Mouse (Mus musculus) macrophage (primary cell): ENCODE measurements around the gene Acaa1b. TPM values are rescaled to one million over a fixed set of nuclear protein-coding genes. Genes with fewer than 3 reads are reported as not detected.

Experiments used
- H3K27ac ChIP-seq: fragments of 350-480 bp; formaldehyde crosslinking; 2 replicates; pipeline ENCODE4 v1.9.0; 2021
- H3K36me3 ChIP-seq: fragments of 350-480 bp; formaldehyde crosslinking; 2 replicates; pipeline ENCODE4 v1.9.0; 2021; ENCODE audit errors: inconsistent target
- H3K4me3 ChIP-seq: fragments of 350-480 bp; formaldehyde crosslinking; 2 replicates; pipeline ENCODE4 v1.9.0; 2021; ENCODE audit errors: inconsistent target
- H3K79me2 ChIP-seq: fragments of 350-480 bp; formaldehyde crosslinking; 2 replicates; pipeline ENCODE4 v1.9.0; 2021; ENCODE audit errors: inconsistent target
- WGBS: methylation state at CpG from one replicate; pipeline ENCODE4 v1.1.7; 2026; ENCODE audit warnings: inconsistent platforms; ENCODE audit not compliant: missing documents; 5-methylcytosine and 5-hydroxymethylcytosine counted together
- polyA plus RNA-seq: library from polyadenylated mRNA; stranded (reverse); fragments of 250-400 nt; gene quantifications from 3 replicates; pipeline ENCODE4 v1.2.4, GENCODE M21; 2018; ENCODE audit warnings: inconsistent platforms

The Acaa1b gene
- polyA plus RNA-seq, 1 experiment from 2014 or later = not detected

DNA sequence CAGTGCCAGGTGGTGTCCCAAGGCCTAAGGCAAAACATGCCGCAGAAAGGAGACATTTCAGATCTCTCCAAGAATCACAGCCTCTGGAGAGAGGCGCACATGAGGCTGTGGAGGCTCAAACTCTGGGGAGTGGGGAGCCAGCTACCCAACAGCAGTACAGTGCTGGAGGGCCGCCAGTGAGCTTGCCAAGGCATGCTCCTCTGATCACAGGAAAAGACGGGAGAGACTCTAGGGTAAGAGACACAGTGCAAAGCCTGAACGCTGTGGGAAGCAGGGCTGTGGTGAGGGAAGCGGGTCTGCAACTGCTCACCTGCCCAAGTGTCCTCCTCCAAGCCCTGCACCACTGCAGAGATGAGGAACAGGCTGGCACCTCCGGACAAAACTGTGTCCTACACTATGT is 1.1 kb downstream of the Acaa1b start:
- 54% methylated on average over 7 of the region's 7 CpGs for WGBS
- no peaks in the 10 kb centered on the region for H3K36me3 ChIP-seq
- H3K4me3 ChIP-seq = no peak overlapping the region
- H3K79me2 ChIP-seq = no peaks in the 10 kb centered on the region
- no peak overlapping the region for H3K27ac ChIP-seq

DNA sequence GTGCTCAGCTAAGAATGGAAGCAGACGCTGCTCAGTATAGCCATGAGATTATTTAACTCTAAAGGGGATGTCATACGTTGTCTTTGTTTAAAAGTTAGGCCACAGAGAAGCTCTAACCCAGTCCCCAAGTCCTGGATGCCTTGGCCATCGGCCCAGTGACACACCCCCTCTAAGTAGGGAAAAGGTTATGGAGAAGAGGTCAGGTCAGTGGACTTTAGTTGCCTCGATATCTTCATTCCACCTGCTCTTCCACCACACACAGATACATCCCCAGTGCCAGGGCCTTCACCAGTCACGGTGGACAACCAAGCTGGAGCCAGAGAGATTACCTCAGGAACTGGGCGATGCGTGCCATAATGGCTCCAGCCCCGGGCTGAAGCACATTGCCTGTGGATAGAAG is 1.5 kb downstream of the Acaa1b start:
- WGBS = 89% methylated on average over 8 of the region's 8 CpGs
- no peak overlapping the region for H3K27ac ChIP-seq
- no peaks in the 10 kb centered on the region for H3K79me2 ChIP-seq
- H3K36me3 ChIP-seq = no peaks in the 10 kb centered on the region
- H3K4me3 ChIP-seq = no peak overlapping the region

DNA sequence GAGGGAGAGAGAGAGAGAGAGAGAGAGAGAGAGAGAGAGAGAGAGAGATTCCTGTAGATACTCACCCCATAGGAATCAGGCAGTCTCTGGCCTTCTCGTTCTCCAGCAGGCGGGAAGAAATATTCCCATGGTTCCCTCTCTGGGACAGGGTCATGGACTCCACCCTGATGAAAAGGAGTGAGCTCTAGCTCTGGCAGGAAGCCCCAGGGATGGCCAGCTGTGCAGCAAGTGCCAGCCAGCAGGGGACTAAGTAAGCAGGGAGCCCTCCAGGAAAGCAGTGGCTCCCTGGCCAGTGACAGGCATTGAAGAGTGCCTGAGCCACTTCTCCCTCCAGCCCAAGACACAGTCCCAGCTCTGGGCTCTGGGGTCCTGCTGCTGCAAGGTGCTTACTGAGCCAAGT is 5.1 kb downstream of the Acaa1b start:
- Histone ChIP-seq H3K27ac (no peak overlapping the region), H3K79me2 (no peaks in the 10 kb centered on the region), H3K36me3 (no peaks in the 10 kb centered on the region), H3K4me3 (no peak overlapping the region)
- WGBS = 72% methylated on average over 2 of the region's 2 CpGs

DNA sequence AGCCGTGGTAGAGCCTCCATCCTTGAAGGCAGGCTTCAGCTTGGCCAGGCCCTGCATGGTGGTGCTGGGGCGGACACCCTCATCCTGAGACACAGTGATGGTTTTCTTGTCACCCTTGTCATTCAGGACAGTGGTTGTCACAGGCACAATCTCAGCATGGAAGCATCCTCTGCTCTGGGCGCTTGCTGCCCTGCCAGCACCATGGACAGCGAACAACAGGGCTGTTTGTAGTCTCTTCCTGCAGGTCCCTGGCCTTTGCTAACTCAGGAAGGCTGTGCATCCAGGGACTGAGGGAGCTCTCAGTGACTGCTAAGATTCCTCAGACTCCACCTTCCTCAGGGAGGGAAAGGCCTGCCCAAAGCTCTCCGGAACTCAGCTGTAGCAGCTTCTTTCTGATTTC is 7.3 kb downstream of the Acaa1b start:
- H3K27ac ChIP-seq = no peak overlapping the region
- WGBS = 11% methylated on average over 4 of the region's 5 CpGs
- H3K4me3 ChIP-seq = no peak overlapping the region
- no peaks in the 10 kb centered on the region for H3K36me3 ChIP-seq
- H3K79me2 ChIP-seq = no peaks in the 10 kb centered on the region

DNA sequence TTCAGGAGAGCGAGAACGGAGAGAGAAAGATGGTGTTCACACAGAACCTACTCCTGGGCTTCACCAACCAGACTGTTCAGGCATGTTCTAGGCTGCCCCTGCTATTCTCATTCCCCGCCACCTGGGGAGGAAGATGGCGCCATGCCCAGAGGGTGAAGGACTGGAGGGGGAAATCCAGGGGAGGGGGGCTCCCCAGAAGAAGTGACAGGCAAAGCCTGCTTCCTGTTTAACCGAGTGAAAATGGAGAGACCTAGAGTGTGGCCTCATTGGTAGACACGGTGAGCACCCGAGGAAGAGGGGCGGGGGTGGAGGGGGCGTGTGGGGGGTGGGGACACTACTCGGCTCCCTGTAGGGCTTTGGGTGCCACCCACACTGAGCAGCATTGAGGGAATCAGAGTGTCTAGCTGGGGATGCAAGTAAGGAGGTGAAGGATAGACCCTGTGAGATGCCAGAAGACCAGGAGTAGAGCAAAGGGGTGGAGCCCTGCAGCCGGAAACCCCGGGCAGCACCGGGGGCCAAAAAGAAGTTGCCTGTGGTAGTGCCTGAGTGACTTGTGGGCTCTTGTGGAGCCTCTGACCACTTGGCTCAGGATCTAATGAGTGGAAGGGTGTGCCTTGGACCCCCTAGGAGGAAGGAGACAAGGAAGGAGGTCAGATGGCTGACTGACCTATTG is 10.7 kb downstream of the Acaa1b start:
- no peaks in the 10 kb centered on the region for H3K79me2 ChIP-seq
- H3K27ac ChIP-seq = no peak overlapping the region
- no peaks in the 10 kb centered on the region for H3K36me3 ChIP-seq
- no peak overlapping the region for H3K4me3 ChIP-seq
- 26% methylated on average over 12 of the region's 13 CpGs for WGBS

DNA sequence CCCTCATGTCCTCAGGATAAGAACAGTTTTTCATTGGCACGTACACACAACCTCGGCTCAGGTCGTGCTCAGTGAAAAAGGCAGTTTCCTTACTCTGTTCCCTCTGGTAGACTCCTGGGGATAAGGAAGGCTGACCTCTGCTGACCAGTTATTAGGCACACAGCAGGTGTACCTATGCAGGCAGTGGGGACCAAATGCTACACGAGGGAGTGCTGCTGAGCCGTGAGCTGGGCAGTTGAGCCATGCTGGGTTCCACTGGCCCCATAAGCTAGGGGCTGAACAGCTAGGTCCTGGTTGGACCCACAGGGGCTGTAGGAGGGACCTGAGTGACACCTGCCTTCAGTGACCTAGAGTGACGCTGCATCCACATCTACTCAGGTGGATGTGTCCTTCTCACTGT is 11.3 kb downstream of the Acaa1b start:
- no peak overlapping the region for H3K27ac ChIP-seq
- no peaks in the 10 kb centered on the region for H3K79me2 ChIP-seq
- H3K36me3 ChIP-seq = no peaks in the 10 kb centered on the region
- WGBS = 75% methylated on average over 6 of the region's 6 CpGs
- H3K4me3 ChIP-seq = no peak overlapping the region

DNA sequence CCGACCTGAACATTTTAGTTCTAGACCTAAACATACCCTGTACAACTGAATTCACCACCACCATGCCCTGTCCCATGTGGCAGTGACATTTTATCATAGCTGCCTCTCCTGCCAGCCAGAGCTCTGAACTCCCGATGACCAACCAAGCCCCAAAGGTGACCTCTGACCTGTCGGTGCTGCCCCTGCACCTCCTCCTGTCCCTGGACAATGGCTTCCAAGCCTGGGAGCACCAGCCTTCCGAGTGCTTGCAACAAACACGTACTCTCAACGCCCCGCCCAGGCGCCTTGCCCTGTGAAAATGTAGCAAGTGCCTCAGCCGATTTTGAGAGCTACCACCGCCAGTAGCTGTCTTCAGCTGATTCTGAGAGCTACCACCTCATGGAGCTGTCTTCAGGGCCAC is 11.8 kb downstream of the Acaa1b start:
- Histone ChIP-seq H3K79me2 (no peaks in the 10 kb centered on the region), H3K4me3 (no peak overlapping the region), H3K36me3 (no peaks in the 10 kb centered on the region), H3K27ac (no peak overlapping the region)
- WGBS = 94% methylated on average over 9 of the region's 10 CpGs

DNA sequence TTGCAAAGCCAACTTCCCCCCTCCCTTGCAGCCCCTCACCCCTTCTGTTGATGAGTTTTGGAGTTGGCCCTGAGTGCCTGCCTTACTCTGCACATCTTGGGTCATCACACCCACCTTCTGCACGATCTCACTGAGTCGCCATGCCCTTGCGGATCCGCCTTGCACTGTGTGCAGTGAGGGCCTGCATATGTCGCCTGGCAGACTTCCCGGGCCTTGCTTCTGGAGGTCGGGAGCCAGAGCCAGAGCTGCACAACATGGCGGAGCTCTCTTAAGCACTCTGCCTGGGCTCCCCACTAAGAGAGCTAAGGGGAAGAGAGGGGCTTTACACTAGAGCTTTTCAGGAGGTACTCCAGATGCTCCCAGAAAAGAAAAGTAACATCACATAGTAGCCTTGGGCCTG is 12.2 kb downstream of the Acaa1b start:
- WGBS = 90% methylated on average over 8 of the region's 8 CpGs
- H3K79me2 ChIP-seq = no peaks in the 10 kb centered on the region
- H3K36me3 ChIP-seq = no peaks in the 10 kb centered on the region
- H3K4me3 ChIP-seq = no peak overlapping the region
- H3K27ac ChIP-seq = no peak overlapping the region

DNA sequence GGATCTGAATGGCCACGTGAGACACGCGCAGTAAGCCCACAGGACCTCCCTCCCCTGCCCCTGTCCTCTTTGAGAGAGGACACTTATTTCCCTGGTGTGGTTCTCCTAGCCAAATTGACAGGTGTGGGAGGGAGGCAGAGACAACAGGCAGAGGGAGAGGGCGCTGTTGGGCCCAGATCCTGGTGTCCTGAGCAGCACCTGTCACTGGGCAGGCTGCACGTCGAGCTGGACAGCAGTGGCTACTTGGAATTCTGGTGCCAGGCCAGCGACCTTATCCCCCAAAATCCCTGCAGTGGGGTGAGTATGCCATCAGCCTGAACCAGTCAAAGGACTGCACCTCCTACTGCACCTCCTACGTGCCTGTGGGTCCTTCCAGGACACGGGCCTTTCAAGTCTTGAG is 13.5 kb downstream of the Acaa1b start:
- Histone ChIP-seq H3K27ac (no peak overlapping the region), H3K4me3 (no peak overlapping the region), H3K79me2 (no peaks in the 10 kb centered on the region), H3K36me3 (no peaks in the 10 kb centered on the region)
- 79% methylated on average over 9 of the region's 9 CpGs for WGBS

DNA sequence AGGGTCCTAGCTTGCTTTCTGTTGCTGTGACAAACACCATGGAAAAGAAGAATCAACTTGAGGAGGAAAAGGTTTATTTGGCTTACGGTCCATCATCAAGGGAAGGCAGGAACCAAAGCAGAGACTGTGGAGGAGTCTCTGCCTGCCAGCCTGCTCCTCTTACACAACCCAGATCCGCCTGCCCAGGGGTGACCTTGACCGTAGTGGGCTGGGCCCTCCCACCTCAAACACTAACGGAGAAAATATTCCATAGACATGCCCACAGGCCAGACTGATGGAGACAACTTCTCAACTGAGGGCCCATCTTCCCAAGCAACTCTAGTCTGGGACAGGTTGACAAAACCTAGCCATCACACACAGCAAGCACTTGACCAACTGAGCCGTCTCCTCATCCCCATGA is 14.8 kb downstream of the Acaa1b start:
- Histone ChIP-seq H3K36me3 (no peaks in the 10 kb centered on the region), H3K27ac (no peak overlapping the region), H3K4me3 (no peak overlapping the region), H3K79me2 (no peaks in the 10 kb centered on the region)
- WGBS = 95% methylated on average over 5 of the region's 5 CpGs

DNA sequence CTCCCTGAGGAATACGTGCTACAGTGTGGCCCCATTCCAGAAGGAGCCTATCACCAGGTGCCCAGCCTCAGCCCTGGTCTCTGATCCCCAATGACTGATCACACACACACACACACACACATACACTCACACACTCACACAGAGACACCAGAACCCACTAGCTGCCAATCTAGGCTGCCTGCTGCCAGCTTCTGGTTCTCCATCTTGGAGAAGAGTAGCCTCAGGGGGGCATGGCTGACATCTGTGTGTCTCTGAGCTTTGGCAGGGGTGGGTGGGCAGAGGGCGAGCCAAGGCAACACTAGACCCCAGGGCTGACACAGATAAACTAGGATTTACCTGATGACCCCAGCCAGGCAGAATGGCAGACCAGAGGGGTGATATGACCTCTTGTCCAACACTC is 18.1 kb downstream of the Acaa1b start:
- Histone ChIP-seq H3K4me3 (no peak overlapping the region), H3K36me3 (no peaks in the 10 kb centered on the region), H3K27ac (no peak overlapping the region), H3K79me2 (no peaks in the 10 kb centered on the region)
- WGBS = 78% methylated on average over 2 of the region's 2 CpGs

DNA sequence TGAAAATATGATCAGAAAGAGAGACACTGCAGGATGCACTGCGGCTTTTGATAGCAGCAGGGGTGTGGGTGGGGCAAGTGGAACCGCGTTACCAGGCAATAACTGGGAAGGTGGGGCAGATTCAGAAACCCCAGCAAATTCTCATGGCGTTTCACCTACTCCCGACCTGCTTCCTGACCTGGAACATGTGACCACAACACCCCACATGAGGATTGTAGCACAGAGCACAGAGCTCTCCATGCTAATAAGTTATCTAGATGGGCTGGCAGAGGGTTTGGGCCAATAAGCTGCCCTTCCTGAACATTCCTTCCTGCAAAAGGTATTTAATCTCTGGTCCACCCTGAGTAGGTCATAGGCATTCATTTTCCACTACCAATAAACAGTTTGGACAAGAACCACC is 26.2 kb downstream of the Acaa1b start:
- Histone ChIP-seq H3K27ac (no peak overlapping the region), H3K36me3 (no peaks in the 10 kb centered on the region), H3K4me3 (no peak overlapping the region), H3K79me2 (no peaks in the 10 kb centered on the region)
- 48% methylated on average over 5 of the region's 5 CpGs for WGBS

DNA sequence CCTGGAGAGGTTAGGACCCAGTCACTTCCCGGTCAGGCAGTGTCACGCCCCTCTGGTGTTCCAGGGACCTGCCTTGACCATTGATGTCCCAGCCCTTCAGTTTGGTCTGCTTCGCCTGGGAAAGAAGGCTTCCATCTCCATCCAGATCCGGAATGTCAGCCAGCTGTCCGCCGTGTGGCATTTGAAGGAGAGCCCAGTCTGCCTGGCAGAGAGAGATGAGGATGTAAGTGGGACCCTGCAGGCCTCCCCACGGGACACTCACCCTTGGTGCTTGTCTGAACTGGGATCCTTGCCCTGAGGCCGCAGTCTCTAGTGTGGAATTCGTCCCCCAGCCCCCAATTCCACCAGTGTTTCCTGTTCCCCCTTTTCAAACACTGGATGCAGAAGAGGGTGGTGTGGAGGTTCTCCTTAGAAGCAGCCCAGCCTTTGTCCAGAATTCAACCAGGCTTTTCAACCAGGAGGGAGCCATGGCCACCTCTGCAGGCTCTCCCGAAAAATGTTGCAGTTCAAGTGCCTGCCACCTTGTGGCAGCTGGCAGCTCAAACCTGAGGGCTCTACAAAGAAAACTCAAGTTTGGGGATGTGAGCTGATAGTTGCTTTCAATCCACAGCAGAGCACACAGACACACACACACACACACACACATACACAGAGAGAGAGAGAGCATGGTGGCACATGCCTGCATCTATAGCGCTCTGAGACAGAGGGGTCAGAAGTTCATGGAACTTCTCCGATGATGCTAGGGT is 28.3 kb downstream of the Acaa1b start:
- WGBS = 85% methylated on average over 11 of the region's 12 CpGs
- Histone ChIP-seq H3K36me3 (no peaks in the 10 kb centered on the region), H3K79me2 (no peaks in the 10 kb centered on the region), H3K4me3 (no peak overlapping the region), H3K27ac (no peak overlapping the region)

DNA sequence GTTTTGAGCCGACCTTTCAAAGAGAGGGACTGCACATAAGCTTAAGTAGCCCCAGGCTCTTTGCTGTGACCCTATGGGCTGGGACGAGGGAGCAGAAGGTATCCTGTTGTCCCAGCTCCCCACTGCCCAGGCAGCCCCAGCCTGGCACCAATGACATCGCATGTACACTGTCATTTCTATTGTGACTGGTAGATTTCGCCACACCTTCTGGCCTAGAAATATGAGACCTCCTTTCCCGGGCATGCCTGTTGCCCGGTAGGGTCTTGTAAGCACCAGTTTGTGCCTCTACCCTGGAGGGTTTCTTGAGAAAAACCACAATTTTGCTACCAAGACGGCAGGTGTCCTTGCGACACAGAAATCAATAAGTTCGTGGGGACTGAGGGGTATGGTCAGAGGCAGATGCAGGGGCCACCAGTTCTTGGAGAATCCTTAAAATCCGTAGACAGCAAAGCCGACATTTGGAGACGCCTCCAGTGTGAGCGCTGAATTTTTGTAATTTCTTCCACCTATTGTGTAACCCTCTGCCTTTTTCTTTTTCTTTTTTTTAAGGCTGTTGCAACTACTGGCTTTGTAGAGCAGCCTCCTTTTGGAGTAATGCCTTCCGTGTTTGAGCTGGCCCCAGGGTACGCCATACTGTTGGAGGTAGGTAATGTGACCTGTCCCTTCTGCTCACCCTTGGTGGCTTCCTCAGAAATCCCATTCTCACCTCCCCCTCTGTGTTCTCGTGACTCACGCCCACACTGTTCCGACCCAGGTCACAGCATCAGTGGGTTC is 34.1 kb downstream of the Acaa1b start:
- WGBS = 74% methylated on average over 18 of the region's 18 CpGs
- Histone ChIP-seq H3K79me2 (no peaks in the 10 kb centered on the region), H3K27ac (no peak overlapping the region), H3K36me3 (no peaks in the 10 kb centered on the region), H3K4me3 (no peak overlapping the region)

DNA sequence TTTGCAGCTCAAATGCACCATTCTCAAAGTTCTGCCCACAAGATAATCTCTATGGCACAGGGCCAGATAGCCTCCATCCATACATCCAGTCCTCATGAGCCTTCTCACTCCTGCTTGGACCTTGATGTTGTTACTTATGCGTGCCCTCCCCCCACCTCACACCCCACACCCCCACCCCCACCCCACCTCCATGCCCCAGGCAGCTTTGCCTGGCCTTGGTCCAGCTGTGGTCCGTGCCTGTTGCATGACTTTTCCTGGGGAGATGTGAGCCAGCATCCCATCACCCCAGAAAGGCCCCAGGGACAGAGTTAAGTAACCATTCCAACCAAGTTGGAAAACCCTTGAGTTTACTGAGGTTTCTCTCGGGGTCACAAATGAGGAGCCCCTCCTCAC is 36.7 kb downstream of the Acaa1b start:
- Histone ChIP-seq H3K36me3 (no peaks in the 10 kb centered on the region), H3K4me3 (no peak overlapping the region), H3K27ac (no peak overlapping the region), H3K79me2 (no peaks in the 10 kb centered on the region)
- 96% methylated on average over 2 of the region's 3 CpGs for WGBS
